Mouse (Mus musculus) heart, postnatal 4 days (tissue): ENCODE measurements around the gene Olfr1179. TPM values are rescaled to one million over a fixed set of nuclear protein-coding genes. Genes with fewer than 3 reads are reported as not detected.
"Not testable (repeated sequence)": the region's sequence is repeated elsewhere in the genome, so short reads cannot be mapped to it uniquely, and the experiment has no call there.

ENCODE experiments used
- DNase-seq: peaks from one replicate; pipeline ENCODE4 v3.0.0; 2021
- total RNA-seq, 2 experiments: library from RNA; stranded (reverse); gene quantifications; 2 replicates each; pipeline ENCODE4 v1.2.3; 2021

Gene Olfr1179
- not detected for total RNA-seq

DNA sequence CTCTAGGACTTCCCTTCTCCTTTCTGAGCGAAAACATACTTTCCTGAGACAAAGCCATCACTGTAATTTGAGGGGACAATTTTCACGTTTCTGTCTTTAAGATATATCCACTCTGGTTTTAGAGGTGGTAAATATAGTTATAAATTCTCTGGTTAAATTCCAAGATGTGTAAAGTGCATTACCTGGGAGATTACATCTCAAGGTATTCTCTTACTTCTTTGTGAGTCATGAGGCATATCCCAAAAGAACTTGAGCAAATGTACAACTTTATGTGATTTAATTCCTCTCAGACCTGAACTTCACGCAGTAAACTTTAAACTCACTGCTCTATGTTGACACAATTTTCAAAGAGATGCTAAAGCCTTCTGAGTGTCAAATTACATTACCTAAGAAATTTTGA is at the start of gene Olfr1179:
TSS of gene Olfr1179 (minus strand) at position 101 of the 400 bp plus-strand sequence.
- no peak for DNase-seq

DNA sequence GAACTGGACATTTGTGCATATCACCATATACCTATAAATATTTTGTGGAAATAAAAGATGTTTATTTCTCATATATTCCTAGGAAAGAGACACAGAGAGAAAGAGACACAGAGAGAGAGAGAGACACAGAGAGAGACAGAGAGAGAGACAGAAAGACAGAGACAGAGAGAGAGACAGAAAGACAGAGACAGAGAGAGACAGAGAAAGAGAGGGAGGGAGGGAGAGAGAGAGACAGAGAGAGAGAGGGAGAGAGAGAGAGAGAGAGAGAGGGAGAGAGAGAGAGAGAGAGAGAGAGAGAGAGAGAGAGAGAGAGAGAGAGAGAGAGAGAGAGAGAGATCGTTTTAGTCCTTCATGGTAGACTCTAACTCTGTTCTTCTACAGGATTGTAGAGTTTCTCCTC is 48.3 kb upstream of the Olfr1179 start, which contains the start of gene Olfr1183:
TSS of gene Olfr1183 (plus strand) at position 301 of the 400 bp plus-strand sequence.
- not testable (repeated sequence) for DNase-seq

GRCm38 (mm10) chr2:88449031-88449430 is 42.8 kb upstream of the Olfr1179 start, which contains the start of gene Gm13757:
Gene Gm13757, minus strand, starts transcription at chr2:88449131.
- DNase-seq, result no peak

DNA sequence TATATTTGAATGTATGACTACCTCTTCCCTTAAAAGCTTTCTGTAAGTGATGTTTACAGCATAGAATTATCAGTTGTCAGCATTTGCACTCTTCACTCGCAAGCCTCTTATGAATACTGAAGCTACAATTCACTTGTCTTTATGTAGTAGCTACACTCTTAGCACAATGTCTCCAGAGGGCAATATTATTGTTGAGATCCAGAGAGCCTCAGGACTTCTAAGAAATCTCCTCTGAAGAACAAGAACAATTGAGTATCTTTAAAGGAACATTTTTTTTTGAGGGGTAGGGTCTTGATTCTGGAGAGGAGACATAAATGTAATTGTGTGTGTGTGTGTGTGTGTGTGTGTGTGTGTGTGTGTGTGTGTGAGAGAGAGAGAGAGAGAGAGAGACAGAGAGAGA is 19.8 kb upstream of the Olfr1179 start, which contains the start of gene Olfr1181:
TSS of gene Olfr1181 (minus strand) at position 101 of the 400 bp plus-strand sequence.
- DNase-seq, result no peak

- DNase-seq, result no peak
Observed at GRCm38 (mm10) chr2:88419051-88419450, 12.8 kb upstream of the Olfr1179 start, which contains the start of gene Olfr1180. Gene Olfr1180, minus strand, starts transcription at chr2:88419151.

DNA sequence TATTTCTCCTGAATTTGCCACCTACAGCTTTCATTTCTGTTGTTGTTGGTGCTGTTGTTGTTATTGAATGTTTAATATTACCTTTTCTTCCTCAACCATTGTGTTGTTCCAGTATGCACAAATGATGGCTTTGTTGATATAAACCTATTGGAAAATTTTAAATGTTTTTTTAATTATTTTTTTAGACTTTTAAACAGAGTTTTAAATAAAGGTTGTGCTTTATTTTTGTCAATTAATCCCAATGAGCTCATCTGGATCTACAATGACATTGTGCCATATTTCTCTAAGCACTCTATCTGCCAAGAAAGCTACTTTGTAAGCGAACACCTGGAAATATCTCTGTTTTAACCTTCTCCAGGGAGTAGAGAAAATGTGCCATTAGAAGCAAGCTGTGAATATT is 19.5 kb downstream of the Olfr1179 start, which contains the start of gene Olfr1178:
TSS of gene Olfr1178 (plus strand) at position 301 of the 400 bp plus-strand sequence.
- no peak for DNase-seq

GRCm38 (mm10) chr2:88356304-88356703 is 49.9 kb downstream of the Olfr1179 start:
- no peak for DNase-seq

Other genes with a start within 250 kb of the Olfr1179 start
- gene Olfr1168, start 224.6 kb downstream of the Olfr1179 start, total RNA-seq, result not detected
- gene Olfr1170, start 178.1 kb downstream of the Olfr1179 start, total RNA-seq, result not detected
- gene Olfr1173, start 126.6 kb downstream of the Olfr1179 start, total RNA-seq, result not detected
- gene Olfr1174-ps, start 91.3 kb downstream of the Olfr1179 start, total RNA-seq, result not detected
- not detected for gene Olfr1175-ps, start 79.2 kb downstream of the Olfr1179 start, total RNA-seq
- gene Olfr1176, start 69.7 kb downstream of the Olfr1179 start, total RNA-seq, result not detected
- gene Olfr1177-ps, start 60.0 kb downstream of the Olfr1179 start, total RNA-seq, result not detected
- gene Olfr1178, start 19.4 kb downstream of the Olfr1179 start, total RNA-seq, result not detected
- not detected for gene Olfr1180, start 12.7 kb upstream of the Olfr1179 start, total RNA-seq
- gene Olfr1181, start 19.7 kb upstream of the Olfr1179 start, total RNA-seq, result not detected
- not detected for gene Gm13757, start 42.7 kb upstream of the Olfr1179 start, total RNA-seq
- gene Olfr1183, start 48.4 kb upstream of the Olfr1179 start, total RNA-seq, result not detected
- not detected for gene Olfr1184, start 77.1 kb upstream of the Olfr1179 start, total RNA-seq
- not detected for gene Olfr1185-ps1, start 86.9 kb upstream of the Olfr1179 start, total RNA-seq
- not detected for gene Olfr1186, start 112.1 kb upstream of the Olfr1179 start, total RNA-seq
- not detected for gene Olfr1188, start 150.5 kb upstream of the Olfr1179 start, total RNA-seq
- not detected for gene Olfr1189, start 180.0 kb upstream of the Olfr1179 start, total RNA-seq
- gene Olfr1191-ps1, start 234.1 kb upstream of the Olfr1179 start, total RNA-seq, result under 1 TPM; 0.05 to 0.07 TPM
- gene Olfr1192-ps1, start 242.1 kb upstream of the Olfr1179 start, total RNA-seq, result not detected